Mouse (Mus musculus) CH12.LX (cell line): ENCODE data around the gene Hkdc1. TPM values are rescaled to one million over a fixed set of nuclear protein-coding genes. Genes with fewer than 3 reads are reported as not detected.

Experiments
- DNase-seq: peaks from one replicate; pipeline ENCODE4 v3.0.0-alpha.2; 2013; ENCODE audit errors: extremely low read depth
- H3K27ac ChIP-seq: 2 replicates; pipeline ENCODE4 v1.5.1; 2012; ENCODE audit warnings: low read depth, mild to moderate bottlenecking, control low read depth, moderate library complexity; ENCODE audit not compliant: insufficient read depth
- H3K27me3 ChIP-seq: replicated peaks from 2 replicates; pipeline ENCODE3; 2012; ENCODE audit warnings: inconsistent platforms
- H3K36me3 ChIP-seq, 2 experiments: replicated peaks in 1 of 2; 2 replicates each; pipeline versions ENCODE3 to v1.6.1; 2012; ENCODE audit warnings: inconsistent platforms in 1 of 2, low read length in 1 of 2, mild to moderate bottlenecking in 1 of 2, mixed read lengths in 1 of 2, moderate library complexity in 1 of 2; ENCODE audit not compliant: control insufficient read depth in 1 of 2, insufficient read depth in 1 of 2
- H3K4me1 ChIP-seq, 2 experiments: 2 replicates each; pipeline ENCODE4 v1.6.1; 2012; ENCODE audit warnings: inconsistent platforms in 1 of 2, moderate library complexity in 1 of 2; ENCODE audit not compliant: insufficient read depth in 2 of 2, control insufficient read depth in 1 of 2
- H3K4me2 ChIP-seq: 2 replicates; pipeline ENCODE4 v1.6.1; 2012; ENCODE audit warnings: low read depth, mild to moderate bottlenecking, control low read depth; ENCODE audit not compliant: poor library complexity, insufficient read depth, severe bottlenecking
- H3K4me3 ChIP-seq, 3 experiments: fragments of 150-350 bp in 1 of 3; sonication (generic) in 1 of 3; replicated peaks in 1 of 3; 2 replicates each; pipeline versions ENCODE3 to v1.5.1; 2011 to 2012; ENCODE audit warnings: low read depth in 2 of 3, low read length in 2 of 3, mild to moderate bottlenecking in 2 of 3, moderate library complexity in 2 of 3, control low read depth in 1 of 3, improper control_type of control experiment in 1 of 3, inconsistent platforms in 1 of 3, mixed read lengths in 1 of 3; ENCODE audit not compliant: poor library complexity in 1 of 3
- H3K79me2 ChIP-seq: replicated peaks from 2 replicates; pipeline ENCODE4 v1.6.1; 2012; ENCODE audit warnings: mild to moderate bottlenecking, moderate library complexity; ENCODE audit not compliant: control insufficient read depth, poor library complexity, insufficient read depth, severe bottlenecking; ENCODE audit errors: extremely low read depth
- H3K9ac ChIP-seq: 2 replicates; pipeline ENCODE4 v1.6.1; 2012; ENCODE audit warnings: low read depth, mild to moderate bottlenecking, control low read depth, moderate library complexity; ENCODE audit not compliant: insufficient read depth
- H3K9me3 ChIP-seq: replicated peaks from 2 replicates; pipeline ENCODE3; 2012; ENCODE audit warnings: low read length, inconsistent platforms, mixed read lengths
- BHLHE40 ChIP-seq: IDR thresholded peaks from 2 replicates; pipeline ENCODE4 v1.6.1; 2011; ENCODE audit warnings: mild to moderate bottlenecking, low read depth, low read length, improper control_type of control experiment
- CHD1 ChIP-seq: IDR thresholded peaks from 2 replicates; pipeline ENCODE4 v1.6.1; 2012; ENCODE audit warnings: low read depth, low read length, improper control_type of control experiment, inconsistent platforms
- CHD2 ChIP-seq: IDR thresholded peaks from 2 replicates; pipeline ENCODE4 v1.6.1; 2011; ENCODE audit warnings: low read length, improper control_type of control experiment
- CTCF ChIP-seq, 2 experiments: IDR thresholded peaks in 1 of 2; conservative IDR thresholded peaks in 1 of 2; 2 replicates each; pipeline ENCODE4 v1.5.1; 2011 to 2012; ENCODE audit warnings: low read depth in 2 of 2, low read length in 2 of 2, improper control_type of control experiment in 1 of 2, inconsistent platforms in 1 of 2, mild to moderate bottlenecking in 1 of 2, moderate library complexity in 1 of 2
- E2F4 ChIP-seq: IDR thresholded peaks from 2 replicates; pipeline ENCODE4 v1.6.1; 2011; ENCODE audit warnings: low read depth, low read length, improper control_type of control experiment; ENCODE audit not compliant: insufficient replicate concordance
- ETS1 ChIP-seq: conservative IDR thresholded peaks from 2 replicates; pipeline ENCODE4 v1.6.1; 2012; ENCODE audit warnings: low read depth, mild to moderate bottlenecking, inconsistent platforms, low read length, improper control_type of control experiment, moderate library complexity
- HCFC1 ChIP-seq: IDR thresholded peaks from 2 replicates; pipeline ENCODE4 v1.6.1; 2012; ENCODE audit warnings: low read depth, mild to moderate bottlenecking, inconsistent platforms, low read length, improper control_type of control experiment
- JUN ChIP-seq: IDR thresholded peaks from 2 replicates; pipeline ENCODE4 v1.6.1; 2011; ENCODE audit warnings: low read depth, mild to moderate bottlenecking, low read length, improper control_type of control experiment, moderate library complexity; ENCODE audit not compliant: insufficient read depth
- JUND ChIP-seq: conservative IDR thresholded peaks from 2 replicates; pipeline ENCODE4 v1.6.1; 2011; ENCODE audit warnings: low read depth, low read length, improper control_type of control experiment
- KAT2A ChIP-seq: IDR thresholded peaks from 2 replicates; pipeline ENCODE4 v1.6.1; 2012; ENCODE audit warnings: low read length, improper control_type of control experiment, inconsistent platforms; ENCODE audit not compliant: insufficient replicate concordance
- MAFK ChIP-seq: IDR thresholded peaks from 2 replicates; pipeline ENCODE4 v1.6.1; 2011; ENCODE audit warnings: low read length, improper control_type of control experiment; ENCODE audit not compliant: insufficient replicate concordance
- MAZ ChIP-seq: IDR thresholded peaks from 2 replicates; pipeline ENCODE4 v1.6.1; 2012; ENCODE audit warnings: low read depth, mild to moderate bottlenecking, inconsistent platforms, low read length, improper control_type of control experiment, moderate library complexity
- NELFE ChIP-seq: IDR thresholded peaks from 2 replicates; pipeline ENCODE4 v1.6.1; 2011; ENCODE audit warnings: low read depth, low read length, improper control_type of control experiment
- NRF1 ChIP-seq: IDR thresholded peaks from 2 replicates; pipeline ENCODE4 v1.6.1; 2014; ENCODE audit warnings: low read depth, mild to moderate bottlenecking, inconsistent platforms, low read length, improper control_type of control experiment, moderate library complexity
- PAX5 ChIP-seq: IDR thresholded peaks from 2 replicates; pipeline ENCODE4 v1.6.1; 2012; ENCODE audit warnings: low read length, inconsistent platforms, mixed read lengths
- POLR2A ChIP-seq: IDR thresholded peaks from 2 replicates; pipeline ENCODE4 v1.6.1; 2011; ENCODE audit warnings: low read depth, mild to moderate bottlenecking, improper control_type of control experiment, low read length
- POLR2AphosphoS2 ChIP-seq: IDR thresholded peaks from 2 replicates; pipeline ENCODE4 v1.6.1; 2011; ENCODE audit warnings: low read depth, low read length, improper control_type of control experiment
- RAD21 ChIP-seq: IDR thresholded peaks from 2 replicates; pipeline ENCODE4 v1.6.1; 2011; ENCODE audit warnings: low read depth, mild to moderate bottlenecking, low read length, improper control_type of control experiment, moderate library complexity
- SMC3 ChIP-seq: IDR thresholded peaks from 2 replicates; pipeline ENCODE4 v1.6.1; 2011; ENCODE audit warnings: low read depth, low read length, improper control_type of control experiment
- TBP ChIP-seq: conservative IDR thresholded peaks from 2 replicates; pipeline ENCODE4 v1.6.1; 2011; ENCODE audit warnings: low read depth, low read length, improper control_type of control experiment
- ZC3H11A ChIP-seq: IDR thresholded peaks from 2 replicates; pipeline ENCODE4 v1.6.1; 2012; ENCODE audit warnings: low read depth, mild to moderate bottlenecking, inconsistent platforms, low read length, improper control_type of control experiment
- ZMIZ1 ChIP-seq: IDR thresholded peaks from 2 replicates; pipeline ENCODE4 v1.6.1; 2012; ENCODE audit warnings: low read depth, mild to moderate bottlenecking, inconsistent platforms, low read length, improper control_type of control experiment
- dilution Hi-C: fragments of 300-500 bp; cut with MboI; formaldehyde crosslinking; loops from 2 replicates; pipeline ENCODE4 v1.14.3; 2020; ENCODE audit warnings: low sequenced_read_pairs; ENCODE audit not compliant: extremely low pct_unique_long_range_greater_than_20kb, extremely low pct_ligation_motif_present
- in situ Hi-C: fragments of 300-500 bp; cut with MboI; formaldehyde crosslinking; loops from 3 replicates; pipeline ENCODE4 v1.14.3; 2019; ENCODE audit warnings: low sequenced_read_pairs, low pct_ligation_motif_present, low pct_unique_long_range_greater_than_20kb, mixed read lengths
- polyA plus RNA-seq: library from polyadenylated mRNA; unstranded; fragments of >175 nt; gene quantifications from 2 replicates; pipeline ENCODE4 v1.2.1, GENCODE M21; 2012; ENCODE audit warnings: low read depth; ENCODE audit not compliant: insufficient read length
- total RNA-seq, 2 experiments: library from RNA; depleted of rRNA; stranded (reverse); fragments of 300-350 nt in 1 of 2; fragments of >200 nt in 1 of 2; gene quantifications; 2 replicates each; pipeline ENCODE4 v1.2.3; 2012 to 2014

Hkdc1 gene
- total and polyA plus RNA-seq, 3 experiments: not detected

DNA sequence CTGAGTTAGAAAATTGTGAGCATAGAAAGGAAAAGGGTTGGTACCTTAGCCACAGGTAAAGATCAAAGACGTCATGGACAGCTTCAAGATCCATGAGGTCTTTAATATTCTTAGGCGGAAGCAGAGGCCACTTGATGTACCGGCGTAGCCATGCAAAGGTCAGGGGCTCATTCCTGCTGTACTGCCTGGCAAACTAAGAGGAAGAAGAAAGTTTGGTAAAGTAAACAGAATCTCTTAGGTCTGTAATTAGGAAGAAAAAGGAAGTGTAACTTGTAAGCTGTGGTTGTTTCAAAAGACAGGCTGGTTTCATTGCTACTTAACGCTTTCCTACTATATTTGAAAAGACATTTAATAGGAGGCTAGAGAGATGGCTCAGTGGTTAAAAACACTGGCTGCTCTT, 8.1 kb upstream of the Hkdc1 start:
- no peak overlapping the region for H3K4me2 ChIP-seq
- DNase-seq: no peak
- in situ Hi-C loops: no loop called here
- H3K4me3 ChIP-seq: no peak overlapping the region
- peaks cover 59 to 77% of the 10 kb centered on the region in 2 experiments for H3K36me3 ChIP-seq
- H3K79me2 ChIP-seq: no peaks in the 10 kb centered on the region
- H3K9ac ChIP-seq: no peak overlapping the region
- H3K4me1 ChIP-seq: no peaks in the 10 kb centered on the region
- H3K27me3 ChIP-seq: no peaks in the 10 kb centered on the region
- dilution Hi-C loops: no loop called here
- no peak overlapping the region for H3K27ac ChIP-seq
- TF ChIP-seq ZMIZ1 (no peak), JUN (no peak), KAT2A (no peak), POLR2A (no peak), CHD1 (no peak), CTCF (conservative IDR thresholded peaks at IDR 0.05 in 1 of 2, IDR thresholded peaks at IDR 0.05 in 1 of 2; ENCODE audit: low read depth in 2 of 2, low read length in 2 of 2) (no peak), NELFE (no peak), SMC3 (no peak), PAX5 (no peak), ETS1 (no peak), BHLHE40 (no peak)
- H3K9me3 ChIP-seq: no peaks in the 10 kb centered on the region

GRCm38 (mm10) chr10:62425081-62425871, 3.0 kb upstream of the Hkdc1 start:
- Histone ChIP-seq H3K27ac (no peak overlapping the region), H3K9ac (no peak overlapping the region), H3K4me1 (no peaks in the 10 kb centered on the region), H3K4me3 (no peak overlapping the region), H3K27me3 (peaks cover 19% of the 10 kb centered on the region), H3K36me3 (peaks cover 21 to 28% of the 10 kb centered on the region in 2 experiments), H3K9me3 (no peaks in the 10 kb centered on the region), H3K4me2 (no peak overlapping the region), H3K79me2 (no peaks in the 10 kb centered on the region)
- no peak for DNase-seq
- dilution Hi-C loops: no loop called here
- in situ Hi-C loops: no loop called here
- TF ChIP-seq ETS1 (no peak), RAD21 (no peak), TBP (no peak), ZC3H11A (no peak), HCFC1 (no peak), BHLHE40 (no peak), CHD2 (no peak), POLR2AphosphoS2 (no peak), MAFK (no peak), JUND (no peak), MAZ (no peak), E2F4 (no peak), CTCF (conservative IDR thresholded peaks at IDR 0.05 in 1 of 2, IDR thresholded peaks at IDR 0.05 in 1 of 2; ENCODE audit: low read depth in 2 of 2, low read length in 2 of 2) (no peak), NRF1 (no peak)
